Mouse (Mus musculus) B cell, adult 2 months (primary cell): ENCODE measurements at regions not wholly inside any gene's neighbourhood (a gene's known extent, or its start where the extent isn't known, plus 50 kb on each side); places are given as distances from the start of the nearest gene placed in this dataset.

ENCODE experiments used
- DNase-seq, 2 experiments: peaks; one replicate each; pipeline ENCODE4 v3.0.0; 2022

DNA sequence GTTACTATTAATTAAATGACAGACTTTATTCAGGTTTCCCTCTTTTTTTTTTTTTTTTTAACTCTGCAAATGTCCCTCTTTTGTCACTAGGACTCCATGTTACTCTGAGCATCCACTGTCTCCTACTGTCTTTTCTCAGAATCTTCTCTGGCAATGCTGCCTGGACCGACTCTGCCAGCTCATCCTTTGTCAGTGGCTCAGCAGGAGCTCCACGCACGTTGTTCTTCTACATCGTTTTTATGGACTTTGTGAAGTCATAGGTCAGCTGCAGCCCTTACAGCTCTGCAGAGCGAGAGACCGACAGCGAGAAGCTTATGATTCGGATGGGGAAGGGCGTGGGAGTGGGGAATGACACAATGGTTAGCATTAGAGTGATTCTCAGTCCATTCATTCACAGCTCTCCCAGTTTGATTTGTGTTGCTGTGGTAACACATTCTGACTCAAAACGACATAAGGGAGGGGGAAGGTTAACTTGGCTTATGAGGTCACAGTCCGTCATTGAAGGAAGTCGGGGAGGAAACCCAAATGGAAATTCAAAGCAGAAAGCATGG, 300.1 kb upstream of the Kazn start:
- DNase-seq, result no peak

DNA sequence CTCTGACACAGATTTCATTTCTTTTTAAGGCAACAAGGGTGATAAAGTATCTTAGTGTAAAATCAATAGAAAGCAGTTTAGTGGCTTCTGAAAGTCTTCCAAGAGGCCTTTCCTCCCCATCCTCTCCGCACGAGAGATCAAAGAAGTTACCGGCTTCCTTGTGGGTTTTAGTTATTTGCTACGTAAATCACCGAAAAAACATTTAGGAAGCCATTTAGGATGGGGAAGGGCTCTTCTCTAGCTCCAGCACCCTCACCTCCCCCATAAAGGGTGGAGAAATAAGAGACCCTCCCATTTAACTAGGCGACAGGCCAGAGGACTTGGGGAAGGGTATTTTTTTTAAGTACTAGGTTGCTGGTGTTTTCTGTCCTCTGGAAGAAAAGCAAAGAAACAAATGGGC, 287.9 kb upstream of the Kazn start:
- no peak for DNase-seq

GRCm38 (mm10) chr4:142517478-142518455, 278.6 kb upstream of the Kazn start:
- no peak for DNase-seq

GRCm38 (mm10) chr4:142514751-142515150, 275.6 kb upstream of the Kazn start:
- DNase-seq, result no peak

GRCm38 (mm10) chr4:142509386-142509785, 270.2 kb upstream of the Kazn start:
- no peak for DNase-seq

DNA sequence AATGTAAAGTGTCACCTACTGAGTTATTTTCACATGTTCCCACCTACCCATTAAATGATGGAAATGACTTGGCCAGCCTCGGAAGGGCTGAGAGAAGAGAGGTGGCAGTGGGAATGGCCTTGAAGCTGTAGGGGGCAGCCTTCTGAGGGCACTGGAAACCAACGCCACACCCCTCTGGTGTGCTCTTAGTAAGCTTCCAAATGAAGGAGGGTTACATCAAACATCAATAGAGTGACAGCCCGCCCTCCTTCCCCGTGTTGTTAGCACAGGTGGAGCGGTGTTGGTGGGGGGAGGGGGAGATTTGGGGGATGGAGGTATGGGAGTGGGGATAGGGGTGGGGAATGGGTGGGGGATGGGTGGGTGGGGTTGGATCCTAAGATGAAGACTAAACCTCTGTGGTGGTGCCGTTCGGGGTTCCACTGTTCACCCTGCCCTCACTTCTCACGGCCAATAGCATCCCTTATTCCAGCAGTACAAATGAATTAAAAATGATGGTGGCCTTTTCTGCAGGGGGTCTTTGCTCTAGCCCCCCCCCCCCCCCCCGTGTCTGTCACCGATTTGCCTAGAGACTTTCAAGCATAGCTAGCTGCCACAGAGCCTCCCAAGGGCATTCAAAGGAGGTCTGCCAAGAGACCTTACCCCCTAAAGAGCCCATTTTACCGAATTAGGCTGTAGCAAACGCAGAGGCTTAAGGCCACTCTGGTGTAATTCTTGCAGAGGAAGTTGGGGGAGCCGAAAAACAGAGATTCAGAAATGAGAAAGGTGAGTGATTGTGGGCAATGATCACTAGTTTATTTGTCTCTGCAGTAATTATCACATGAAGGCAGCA, 267.4 kb upstream of the Kazn start:
- DNase-seq, result no peak

DNA sequence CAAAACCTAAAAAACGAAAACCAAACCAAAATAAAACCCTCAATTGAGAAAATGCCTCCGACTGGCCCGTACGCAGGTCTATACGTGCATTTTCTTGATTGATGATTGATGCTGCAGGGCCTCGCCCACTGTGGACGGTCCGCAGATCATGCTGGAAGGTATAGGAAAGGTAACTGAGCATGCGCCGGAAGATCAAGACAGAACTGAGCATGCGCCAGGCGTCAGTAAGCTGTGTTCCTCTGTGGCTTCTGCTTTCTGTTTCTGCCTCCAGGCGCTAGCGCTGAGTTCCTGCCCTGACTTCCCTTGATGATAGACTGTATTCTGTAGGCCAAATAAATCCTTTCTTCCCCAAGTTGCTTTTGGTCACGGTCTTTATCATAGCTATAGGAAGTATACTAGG, 264.6 kb upstream of the Kazn start:
- no peak for DNase-seq

- no peak for DNase-seq
Observed at GRCm38 (mm10) chr4:142501177-142501576, 262.0 kb upstream of the Kazn start.

DNA sequence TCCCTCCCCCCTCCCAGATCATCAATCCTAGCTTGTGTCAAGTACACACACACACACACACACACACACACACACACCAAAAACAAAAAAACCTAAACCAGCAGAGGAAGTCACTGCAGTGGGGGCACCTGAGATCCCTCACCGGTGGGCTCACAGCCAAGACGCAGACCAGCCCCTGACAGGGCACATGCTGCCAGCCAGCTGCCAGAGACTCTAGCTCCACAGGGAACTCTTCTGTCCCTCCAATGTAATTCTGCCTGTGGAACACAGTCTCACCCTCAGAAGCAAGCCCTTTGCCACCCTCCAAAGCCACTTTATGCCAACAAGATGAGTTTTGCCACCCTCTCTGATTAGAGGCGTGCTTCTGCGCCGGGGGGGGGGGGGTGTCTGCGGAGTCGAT, 261.3 kb upstream of the Kazn start:
- no peak for DNase-seq

DNA sequence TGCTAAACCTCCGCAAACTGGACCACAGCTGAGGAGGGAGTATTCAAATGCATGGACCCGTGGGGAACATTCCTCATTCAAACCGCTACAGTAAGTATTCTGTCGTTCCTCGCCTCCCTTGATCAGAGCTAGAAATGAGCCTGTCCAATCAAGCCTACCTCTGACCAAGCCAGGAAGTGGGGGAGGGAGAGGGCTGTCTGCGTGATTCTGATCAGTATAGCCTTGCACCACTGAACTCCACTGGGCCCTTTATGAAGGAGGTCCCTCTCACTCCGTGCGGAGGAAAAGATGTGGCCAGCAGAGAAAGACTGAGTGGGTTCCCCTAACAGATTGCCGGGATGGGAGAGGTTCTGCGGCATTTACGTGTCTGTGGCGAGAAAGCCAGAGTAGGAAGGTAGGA, 257.4 kb upstream of the Kazn start:
- no peak for DNase-seq

- no peak for DNase-seq
Observed at GRCm38 (mm10) chr4:142492926-142493492, 253.8 kb upstream of the Kazn start.

- DNase-seq, result no peak
Observed at GRCm38 (mm10) chr4:142485784-142486423, 246.7 kb upstream of the Kazn start.

DNA sequence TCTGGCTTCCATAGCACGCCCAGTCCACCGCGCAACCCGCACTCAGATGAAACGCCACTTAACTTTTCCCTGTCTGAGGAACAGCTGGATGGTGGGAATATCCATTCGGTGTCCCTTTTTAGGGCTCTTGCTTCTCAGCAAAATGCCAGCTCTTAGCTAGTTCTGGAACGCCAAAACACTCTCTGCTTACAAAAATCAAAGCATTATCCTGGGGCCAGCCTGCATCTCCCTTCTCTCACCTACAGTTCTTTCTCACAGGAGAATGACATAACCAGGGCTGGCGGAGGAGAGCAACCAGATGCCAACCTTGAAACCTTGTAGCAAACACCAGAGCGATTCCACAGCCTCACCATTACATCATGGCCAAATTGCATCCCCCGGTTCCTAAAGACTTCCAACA, 236.4 kb upstream of the Kazn start:
- DNase-seq, result no peak

- no peak for DNase-seq
Observed at GRCm38 (mm10) chr4:142474626-142475025, 235.4 kb upstream of the Kazn start.

- no peak for DNase-seq
Observed at GRCm38 (mm10) chr4:142474018-142474417, 234.8 kb upstream of the Kazn start.

DNA sequence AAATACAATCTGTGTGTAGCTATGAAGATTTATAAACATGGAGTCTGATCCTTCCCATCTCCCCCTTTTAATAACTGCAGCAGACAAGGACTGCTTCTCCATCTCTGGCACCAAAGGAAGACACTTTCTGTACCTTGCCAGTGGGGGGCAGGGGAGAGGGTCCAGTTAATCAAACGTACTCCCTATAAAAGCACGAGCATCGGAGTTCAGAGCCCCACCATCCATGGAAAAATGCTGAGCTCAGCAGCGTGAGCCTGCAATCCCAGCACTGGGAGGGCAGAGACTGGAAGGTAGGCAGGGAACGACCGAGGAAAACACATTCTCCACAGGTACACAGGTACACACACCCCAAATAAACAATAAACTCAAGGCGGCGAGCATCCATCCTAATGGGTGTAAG, 234.1 kb upstream of the Kazn start:
- no peak for DNase-seq

- no peak for DNase-seq
Observed at GRCm38 (mm10) chr4:142472332-142472731, 233.1 kb upstream of the Kazn start.

- DNase-seq, result no peak
Observed at GRCm38 (mm10) chr4:142470784-142471183, 231.6 kb upstream of the Kazn start.

- no peak for DNase-seq
Observed at GRCm38 (mm10) chr4:142467920-142468319, 228.7 kb upstream of the Kazn start.

- DNase-seq, result no peak
Observed at GRCm38 (mm10) chr4:142465226-142465625, 226.0 kb upstream of the Kazn start.

- DNase-seq, result no peak
Observed at GRCm38 (mm10) chr4:142464066-142464465, 224.9 kb upstream of the Kazn start.

GRCm38 (mm10) chr4:142460468-142461086, 221.4 kb upstream of the Kazn start:
- no peak for DNase-seq
